In the genomic region with DNA sequence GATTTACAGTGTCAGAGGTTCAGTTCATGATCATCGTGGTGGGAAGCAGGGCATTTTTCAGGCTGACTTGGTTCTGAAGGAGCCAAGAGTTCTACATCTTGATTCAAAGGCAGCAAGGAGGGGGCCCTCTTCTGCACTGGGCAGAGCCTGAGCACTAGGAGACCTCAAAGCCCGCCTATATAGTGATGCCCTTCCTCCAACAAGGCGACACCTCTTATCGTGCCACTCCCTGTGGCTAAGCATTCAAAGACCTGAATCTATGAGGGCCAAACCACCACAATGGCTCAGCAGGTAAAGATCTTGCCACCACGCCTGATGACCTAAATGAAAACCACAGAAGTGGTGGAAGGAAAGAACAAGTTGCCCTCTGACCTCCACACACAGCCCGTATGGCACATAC, we compare ENCODE assay signal across 24 mouse cellular contexts.
DNase-seq lines count a peak whose midpoint lies in the region; ATAC-seq and TF ChIP-seq lines count a peak whose summit lies in the region.
"Had no signal": no experiment of that assay in that cellular context is flagged by ENCODE, and none has a peak within 500 bp of the region (broad histone marks: within the 10 kb centered on the region; RNA-seq: fewer than 3 reads in every experiment).

No protein-coding gene starts in this region.

- no peaks in the 10 kb centered on the region for H3K9me3 ChIP-seq in stomach, embryonic 14.5 days (ENCODE audit: control insufficient read depth, low read depth, low read length)
- no peaks in the 10 kb centered on the region for H3K9me3 ChIP-seq in stomach, postnatal 0 days (ENCODE audit: control insufficient read depth, low read length)
- H3K9me3 ChIP-seq in stomach, embryonic 16.5 days (replicated peaks; ENCODE audit: control insufficient read depth, low read length) = no peaks in the 10 kb centered on the region
- H3K9me3 ChIP-seq: embryonic facial prominence, embryonic 13.5 days; embryonic facial prominence, embryonic 15.5 days; forebrain, embryonic 10.5 days; forebrain, embryonic 12.5 days had no signal

- ATAC-seq in stomach, embryonic 14.5 days (ENCODE audit: insufficient number of reproducible peaks, insufficient read depth, low FRiP score, low read depth) = peak; percentile 61
- ATAC-seq in stomach, postnatal 0 days (ENCODE audit: low FRiP score, low TSS enrichment) = no peak
- peak; percentile 33; the same call in 1 of the 2 replicates for ATAC-seq in stomach, embryonic 16.5 days (ENCODE audit: insufficient read depth, low FRiP score)
- ATAC-seq: CD4-positive, CD25-positive, alpha-beta regulatory T cell, adult 4 months; forebrain, embryonic 14.5 days; forebrain, embryonic 16.5 days had no signal

- intact Hi-C loops in left cerebral cortex, postnatal 36 days (cut with DNase I) = no loop called here

- no peak for DNase-seq in stomach, postnatal 0 days (ENCODE audit: low spot score)
- DNase-seq in ES-CJ7 (ENCODE audit: low read depth, low spot score) = peak; percentile 1
- no peak for DNase-seq in kidney, postnatal 25 days
- DNase-seq in left cerebral cortex, postnatal 36 days (ENCODE audit: low spot score in 2 of 2) = no peak
- DNase-seq: adrenal gland, adult 2 months; adrenal gland, postnatal 10 days; adrenal gland, postnatal 25 days; cerebellum, adult 11 months; cerebellum, adult 18-20 months; cerebellum, adult 8-10 months; cerebellum, adult 9-11 months; cerebellum, postnatal 14 days; cerebellum, postnatal 36 days; embryo, embryonic 11 days had no signal

- H3K9ac ChIP-seq in stomach, embryonic 14.5 days (replicated peaks; ENCODE audit: low read depth, low read length) = no peak overlapping the region
- H3K9ac ChIP-seq in stomach, postnatal 0 days (ENCODE audit: low read length) = no peak overlapping the region
- no peak overlapping the region for H3K9ac ChIP-seq in stomach, embryonic 16.5 days (ENCODE audit: low read length)
- H3K9ac ChIP-seq: embryonic facial prominence, embryonic 13.5 days; embryonic facial prominence, embryonic 15.5 days; forebrain, embryonic 12.5 days had no signal

- H3K4me1 ChIP-seq in stomach, embryonic 14.5 days (ENCODE audit: control insufficient read depth, insufficient read depth, low read length) = no peaks in the 10 kb centered on the region
- H3K4me1 ChIP-seq in stomach, postnatal 0 days (replicated peaks; ENCODE audit: control insufficient read depth, insufficient read depth) = no peaks in the 10 kb centered on the region
- no peaks in the 10 kb centered on the region for H3K4me1 ChIP-seq in stomach, embryonic 16.5 days (ENCODE audit: control insufficient read depth, insufficient read depth, low read length)
- H3K4me1 ChIP-seq: embryonic facial prominence, embryonic 13.5 days; embryonic facial prominence, embryonic 15.5 days; forebrain, embryonic 10.5 days; forebrain, embryonic 12.5 days had no signal

- no peak overlapping the region for H3K4me2 ChIP-seq in stomach, embryonic 14.5 days (replicated peaks; ENCODE audit: low read depth, low read length)
- H3K4me2 ChIP-seq in stomach, postnatal 0 days (replicated peaks; ENCODE audit: low read depth) = no peak overlapping the region
- no peak overlapping the region for H3K4me2 ChIP-seq in stomach, embryonic 16.5 days (ENCODE audit: low read depth, low read length)
- H3K4me2 ChIP-seq: embryonic facial prominence, embryonic 13.5 days; embryonic facial prominence, embryonic 15.5 days; forebrain, embryonic 12.5 days had no signal

- TF ChIP-seq CTCF in stomach, postnatal 0 days (IDR thresholded peaks at IDR 0.05; ENCODE audit: low read depth) = no peak

- 66% methylated on average over 6 of the region's 6 CpGs for WGBS in stomach, embryonic 14.5 days
- 59% methylated on average over 6 of the region's 6 CpGs for whole genome bisulfite sequencing in stomach, postnatal 0 days
- 66% methylated on average over 6 of the region's 6 CpGs for WGBS in stomach, embryonic 16.5 days

- H3K27ac ChIP-seq in stomach, embryonic 14.5 days (ENCODE audit: low read length) = no peak overlapping the region
- H3K27ac ChIP-seq in stomach, postnatal 0 days (replicated peaks) = no peak overlapping the region
- H3K27ac ChIP-seq in stomach, embryonic 16.5 days (ENCODE audit: low read length) = no peak overlapping the region
- H3K27ac ChIP-seq: embryonic facial prominence, embryonic 13.5 days; embryonic facial prominence, embryonic 15.5 days; forebrain, embryonic 10.5 days; forebrain, embryonic 12.5 days had no signal

- H3K27me3 ChIP-seq in stomach, embryonic 14.5 days (ENCODE audit: control insufficient read depth, insufficient read depth, low read length) = no peaks in the 10 kb centered on the region
- H3K27me3 ChIP-seq in stomach, postnatal 0 days (ENCODE audit: control insufficient read depth, insufficient read depth, low read length) = no peaks in the 10 kb centered on the region
- no peaks in the 10 kb centered on the region for H3K27me3 ChIP-seq in stomach, embryonic 16.5 days (ENCODE audit: control insufficient read depth, insufficient read depth, low read length)
- H3K27me3 ChIP-seq: embryonic facial prominence, embryonic 13.5 days; embryonic facial prominence, embryonic 15.5 days; forebrain, embryonic 12.5 days had no signal

- TF ChIP-seq EP300 in stomach, postnatal 0 days (optimal IDR thresholded peaks at IDR 0.05) = no peak

- H3K4me3 ChIP-seq in stomach, embryonic 14.5 days (ENCODE audit: low read depth, low read length) = no peak overlapping the region
- H3K4me3 ChIP-seq in stomach, postnatal 0 days (ENCODE audit: low read depth, low read length) = no peak overlapping the region
- no peak overlapping the region for H3K4me3 ChIP-seq in stomach, embryonic 16.5 days (replicated peaks; ENCODE audit: low read length)
- H3K4me3 ChIP-seq: embryonic facial prominence, embryonic 13.5 days; embryonic facial prominence, embryonic 15.5 days; erythroblast, embryonic 14.5 days; forebrain, embryonic 10.5 days; forebrain, embryonic 12.5 days had no signal

- no peaks in the 10 kb centered on the region for H3K36me3 ChIP-seq in stomach, embryonic 14.5 days (ENCODE audit: control insufficient read depth, insufficient read depth, low read length)
- no peaks in the 10 kb centered on the region for H3K36me3 ChIP-seq in stomach, postnatal 0 days (ENCODE audit: control insufficient read depth, insufficient read depth, low read length)
- H3K36me3 ChIP-seq in stomach, embryonic 16.5 days (ENCODE audit: control insufficient read depth, insufficient read depth, low read length) = no peaks in the 10 kb centered on the region
- H3K36me3 ChIP-seq: embryonic facial prominence, embryonic 13.5 days; embryonic facial prominence, embryonic 15.5 days; forebrain, embryonic 10.5 days; forebrain, embryonic 12.5 days had no signal
